Mouse (Mus musculus) brain, embryonic 14.5 days (tissue): ENCODE data around the gene Fam13c.

Experiments used
- CTCF ChIP-seq: fragments of 200-500 bp; IDR thresholded peaks from 2 replicates; pipeline ENCODE4 v1.5.1; 2012; ENCODE audit warnings: inconsistent platforms, mild to moderate bottlenecking, moderate library complexity, borderline replicate concordance; ENCODE audit not compliant: insufficient read depth, insufficient read length; ENCODE audit errors: extremely low read depth
- POLR2A ChIP-seq: fragments of 200-500 bp; IDR thresholded peaks from 2 replicates; pipeline ENCODE4 v1.6.1; 2012; ENCODE audit warnings: mild to moderate bottlenecking, inconsistent platforms, borderline replicate concordance; ENCODE audit not compliant: poor library complexity, insufficient read depth, insufficient read length, severe bottlenecking; ENCODE audit errors: extremely low read depth

DNA sequence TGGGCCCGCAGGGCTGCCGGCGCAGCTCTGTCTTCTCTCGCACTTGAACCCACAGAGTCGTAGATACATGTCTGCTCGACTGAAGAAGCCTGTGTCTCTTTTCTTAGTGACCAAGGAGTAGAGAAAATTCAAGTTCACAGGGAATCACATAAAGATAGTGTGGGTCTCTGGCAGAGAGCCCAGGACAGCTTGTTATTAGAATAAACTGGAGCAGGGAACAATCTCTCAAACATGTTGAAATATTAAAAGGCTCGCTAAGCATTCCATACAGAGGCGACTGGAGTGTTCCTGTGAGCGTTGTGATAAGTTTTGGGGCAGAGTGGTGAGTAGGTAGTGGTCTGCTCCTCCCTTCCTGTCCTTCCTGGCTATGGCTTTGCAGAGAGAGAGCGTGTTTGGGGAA is 97.4 kb downstream of the Fam13c start:
- TF ChIP-seq POLR2A (no peak), CTCF (no peak)
